Mouse (Mus musculus) embryo, embryonic 10 days (tissue): ENCODE data around the gene Tmem150a.

Source experiments
- DNase-seq: peaks from one replicate; pipeline ENCODE4 v3.0.0-alpha.2; 2015; ENCODE audit warnings: low spot score

Gene Tmem150a

GRCm38 (mm10) chr6:72401875-72402274 lies 46.6 kb downstream of the Tmem150a start:
- peak; percentile 75 for DNase-seq

- no peak for DNase-seq
Observed at GRCm38 (mm10) chr6:72405356-72405755, 50.1 kb downstream of the Tmem150a start.

GRCm38 (mm10) chr6:72407119-72407518 lies 51.9 kb downstream of the Tmem150a start:
- peak; percentile 93 for DNase-seq
